Mouse (Mus musculus): ENCODE results near the gene Traf3ip3. TPM values are rescaled to one million over a fixed set of nuclear protein-coding genes. Genes with fewer than 3 reads are reported as not detected.
A peak's percentile ranks its signal among the peaks of the same experiment; 100 is the strongest.

Gene Traf3ip3
- polyA plus RNA-seq, 1 experiment, result 11.5 TPM

DNA sequence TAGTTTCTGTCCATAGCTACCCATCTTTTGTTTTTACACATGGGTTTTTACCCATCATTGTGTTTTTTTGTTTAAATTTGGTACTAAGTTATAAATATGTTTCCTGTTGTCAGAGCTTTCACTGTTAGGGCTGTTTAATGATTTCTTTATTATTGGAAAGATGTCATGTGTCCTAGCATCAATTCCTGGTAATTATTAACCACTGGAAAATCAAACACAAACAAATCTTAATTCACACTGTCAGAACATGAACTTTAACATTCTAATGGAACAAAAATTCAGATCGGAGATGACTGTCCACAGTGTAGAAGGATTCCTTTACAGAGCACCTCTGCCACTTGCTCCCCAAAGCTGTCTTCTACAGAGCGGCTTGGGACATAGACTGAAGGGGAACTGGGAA is 3.9 kb upstream of the Traf3ip3 start:
- no peak for TF ChIP-seq POLR2A (IDR thresholded peaks at IDR 0.05; ENCODE audit: insufficient read length, low read depth)
- TF ChIP-seq REST (IDR thresholded peaks at IDR 0.05; ENCODE audit: insufficient read depth, insufficient read length), result no peak
- TF ChIP-seq USF1 (IDR thresholded peaks at IDR 0.05; ENCODE audit: low read depth), result no peak
- TF ChIP-seq SRF (IDR thresholded peaks at IDR 0.05; ENCODE audit: control insufficient read depth, insufficient read length, low read depth), result no peak
- TF ChIP-seq POLR2AphosphoS2 (IDR thresholded peaks at IDR 0.05; ENCODE audit: insufficient read length, low read depth), result no peak
- no peak for TF ChIP-seq E2F4 (IDR thresholded peaks at IDR 0.05; ENCODE audit: insufficient read depth)
- TF ChIP-seq MAX (IDR thresholded peaks at IDR 0.05; ENCODE audit: low read depth), result no peak
- no peak overlapping the region for H3K4me2 ChIP-seq (ENCODE audit: low read depth)
- no peaks in the 10 kb centered on the region for H3K79me2 ChIP-seq (ENCODE audit: control insufficient read depth, insufficient read depth)
- no peak overlapping the region for H3ac ChIP-seq (ENCODE audit: control insufficient read depth, insufficient read length)
- H3K27me3 ChIP-seq (ENCODE audit: control insufficient read depth, insufficient read depth, insufficient read length), result no peaks in the 10 kb centered on the region
- H3K36me3 ChIP-seq (ENCODE audit: control insufficient read depth, insufficient read depth), result no peaks in the 10 kb centered on the region
- no peak overlapping the region for H3K4me3 ChIP-seq

DNA sequence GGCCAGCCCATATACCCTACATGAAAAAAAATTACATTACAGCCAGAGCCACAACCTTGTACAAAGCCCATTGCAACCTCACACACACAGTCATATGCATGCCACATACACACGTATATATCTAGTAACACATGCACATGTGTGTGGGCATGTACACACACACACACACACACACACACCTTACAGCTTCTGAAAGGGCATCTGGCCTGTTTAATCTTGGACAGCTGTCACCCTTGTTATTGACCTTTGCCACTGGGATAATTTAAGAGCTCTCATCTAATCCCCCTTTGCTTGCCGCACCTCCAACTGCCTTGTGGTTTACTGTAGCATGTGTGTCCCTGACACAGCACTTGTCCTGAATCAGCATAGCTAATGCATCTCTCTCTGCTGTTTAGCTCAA is 2.3 kb upstream of the Traf3ip3 start:
- no peak overlapping the region for H3K4me2 ChIP-seq (ENCODE audit: low read depth)
- H3K36me3 ChIP-seq (ENCODE audit: control insufficient read depth, insufficient read depth), result no peaks in the 10 kb centered on the region
- no peak overlapping the region for H3ac ChIP-seq (ENCODE audit: control insufficient read depth, insufficient read length)
- H3K79me2 ChIP-seq (ENCODE audit: control insufficient read depth, insufficient read depth), result no peaks in the 10 kb centered on the region
- no peak overlapping the region for H3K4me3 ChIP-seq
- no peaks in the 10 kb centered on the region for H3K27me3 ChIP-seq (ENCODE audit: control insufficient read depth, insufficient read depth, insufficient read length)
- peak; percentile 53 to 81 (median 63) for TF ChIP-seq MYOD1 (IDR thresholded peaks at IDR 0.05; ENCODE audit: control insufficient read depth in 1 of 3, insufficient read length in 2 of 3, low read depth in 2 of 3)
- TF ChIP-seq REST (IDR thresholded peaks at IDR 0.05; ENCODE audit: insufficient read depth, insufficient read length), result no peak
- peak; percentile 86 for TF ChIP-seq TCF12 (IDR thresholded peaks at IDR 0.05; ENCODE audit: insufficient read depth, poor library complexity, severe bottlenecking)
- peak in 2 of 3 experiments; percentile 68 to 90 for TF ChIP-seq MYOG (IDR thresholded peaks at IDR 0.05; ENCODE audit: control insufficient read depth in 1 of 3, insufficient read depth in 1 of 3, insufficient read length in 2 of 3, low read depth in 2 of 3)
- TF ChIP-seq E2F4 (IDR thresholded peaks at IDR 0.05; ENCODE audit: insufficient read depth), result no peak
- TF ChIP-seq TCF3 (IDR thresholded peaks at IDR 0.05; ENCODE audit: insufficient read length, low read depth), result peak; percentile 32
- TF ChIP-seq MAX (IDR thresholded peaks at IDR 0.05; ENCODE audit: low read depth), result no peak
- TF ChIP-seq CEBPB (IDR thresholded peaks at IDR 0.05; ENCODE audit: insufficient read depth, poor library complexity, severe bottlenecking), result no peak

DNA sequence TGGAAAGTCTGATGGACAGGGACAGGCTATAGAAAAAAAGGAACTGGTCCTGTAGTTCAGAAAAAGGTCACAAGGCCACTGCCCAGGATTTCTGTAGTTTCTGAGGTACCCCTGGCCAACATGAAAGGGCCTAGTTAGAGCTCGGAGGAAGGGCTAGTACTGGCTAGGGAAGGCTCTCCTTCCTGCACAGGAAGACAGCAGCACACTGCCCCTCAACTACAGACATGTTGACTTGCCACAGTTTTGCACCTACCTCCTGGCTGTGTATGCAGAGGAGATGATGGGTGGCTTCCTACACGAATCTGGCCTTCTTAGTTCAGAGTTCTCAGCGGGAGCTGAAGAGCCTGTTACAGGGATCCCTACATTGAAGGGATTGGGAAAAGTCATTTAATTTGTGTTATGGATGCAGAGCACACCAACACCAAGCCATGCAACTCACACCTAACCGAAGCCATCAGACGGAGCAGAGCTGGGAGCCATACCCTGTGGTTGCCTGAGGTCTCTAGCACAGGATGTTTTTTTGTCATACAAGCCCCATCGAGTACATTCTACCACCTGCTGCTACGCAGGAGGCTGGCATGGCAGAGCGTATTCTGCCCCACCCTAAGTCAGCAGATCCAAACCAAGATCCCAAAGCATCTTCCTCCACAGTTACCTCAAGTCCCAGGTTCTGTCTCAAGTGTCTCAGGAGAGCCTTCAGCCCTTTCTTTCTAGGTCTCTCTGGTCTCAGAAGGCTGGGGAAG is 692 bp downstream of the Traf3ip3 start:
- H3ac ChIP-seq (ENCODE audit: control insufficient read depth, insufficient read length), result no peak overlapping the region
- no peaks in the 10 kb centered on the region for H3K36me3 ChIP-seq (ENCODE audit: control insufficient read depth, insufficient read depth)
- no peaks in the 10 kb centered on the region for H3K79me2 ChIP-seq (ENCODE audit: control insufficient read depth, insufficient read depth)
- H3K4me2 ChIP-seq (ENCODE audit: low read depth), result no peak overlapping the region
- H3K27me3 ChIP-seq (ENCODE audit: control insufficient read depth, insufficient read depth, insufficient read length), result no peaks in the 10 kb centered on the region
- TF ChIP-seq E2F4 (IDR thresholded peaks at IDR 0.05; ENCODE audit: insufficient read depth) (no peak), TCF12 (IDR thresholded peaks at IDR 0.05; ENCODE audit: insufficient read depth, poor library complexity, severe bottlenecking) (no peak), TCF3 (IDR thresholded peaks at IDR 0.05; ENCODE audit: insufficient read length, low read depth) (no peak), MYOG (IDR thresholded peaks at IDR 0.05; ENCODE audit: control insufficient read depth in 1 of 3, insufficient read depth in 1 of 3, insufficient read length in 2 of 3, low read depth in 2 of 3) (no peak), SRF (IDR thresholded peaks at IDR 0.05; ENCODE audit: control insufficient read depth, insufficient read length, low read depth) (no peak), POLR2A (IDR thresholded peaks at IDR 0.05; ENCODE audit: insufficient read length, low read depth) (no peak), USF1 (IDR thresholded peaks at IDR 0.05; ENCODE audit: low read depth) (no peak), REST (IDR thresholded peaks at IDR 0.05; ENCODE audit: insufficient read depth, insufficient read length) (no peak), MYOD1 (IDR thresholded peaks at IDR 0.05; ENCODE audit: control insufficient read depth in 1 of 3, insufficient read length in 2 of 3, low read depth in 2 of 3) (no peak), MAX (IDR thresholded peaks at IDR 0.05; ENCODE audit: low read depth) (no peak), CEBPB (IDR thresholded peaks at IDR 0.05; ENCODE audit: insufficient read depth, poor library complexity, severe bottlenecking) (no peak)
- H3K4me3 ChIP-seq, result no peak overlapping the region

DNA sequence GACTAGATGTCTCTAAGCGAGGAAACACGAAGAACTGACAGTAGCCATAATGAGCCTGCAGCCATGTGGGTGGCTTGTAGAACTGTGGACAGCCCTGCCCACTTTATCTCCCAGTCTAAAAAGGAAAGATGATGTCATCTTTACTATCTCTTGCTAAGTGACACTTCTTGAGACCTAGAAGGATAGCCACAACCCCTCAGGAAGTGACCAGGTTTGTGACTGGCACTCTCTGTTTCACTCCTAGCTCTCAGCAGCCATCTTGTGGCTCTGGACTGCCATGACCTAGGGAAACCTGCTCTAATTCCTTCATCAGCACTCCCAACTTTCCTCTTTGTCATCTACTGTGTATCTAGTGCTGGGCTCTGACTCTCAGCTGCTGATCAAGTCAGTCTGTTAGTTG is 3.2 kb downstream of the Traf3ip3 start:
- H3K27me3 ChIP-seq (ENCODE audit: control insufficient read depth, insufficient read depth, insufficient read length), result no peaks in the 10 kb centered on the region
- no peaks in the 10 kb centered on the region for H3K36me3 ChIP-seq (ENCODE audit: control insufficient read depth, insufficient read depth)
- H3K4me2 ChIP-seq (ENCODE audit: low read depth), result peak overlapping the region; percentile 61
- TF ChIP-seq SRF (IDR thresholded peaks at IDR 0.05; ENCODE audit: control insufficient read depth, insufficient read length, low read depth), result no peak
- TF ChIP-seq CEBPB (IDR thresholded peaks at IDR 0.05; ENCODE audit: insufficient read depth, poor library complexity, severe bottlenecking), result no peak
- TF ChIP-seq USF1 (IDR thresholded peaks at IDR 0.05; ENCODE audit: low read depth), result no peak
- TF ChIP-seq POLR2AphosphoS2 (IDR thresholded peaks at IDR 0.05; ENCODE audit: insufficient read length, low read depth), result no peak
- no peak for TF ChIP-seq REST (IDR thresholded peaks at IDR 0.05; ENCODE audit: insufficient read depth, insufficient read length)
- no peak for TF ChIP-seq MYOG (IDR thresholded peaks at IDR 0.05; ENCODE audit: control insufficient read depth in 1 of 3, insufficient read depth in 1 of 3, insufficient read length in 2 of 3, low read depth in 2 of 3)
- no peak for TF ChIP-seq MYOD1 (IDR thresholded peaks at IDR 0.05; ENCODE audit: control insufficient read depth in 1 of 3, insufficient read length in 2 of 3, low read depth in 2 of 3)
- no peak for TF ChIP-seq MAX (IDR thresholded peaks at IDR 0.05; ENCODE audit: low read depth)
- no peak for TF ChIP-seq E2F4 (IDR thresholded peaks at IDR 0.05; ENCODE audit: insufficient read depth)
- no peak for TF ChIP-seq TCF12 (IDR thresholded peaks at IDR 0.05; ENCODE audit: insufficient read depth, poor library complexity, severe bottlenecking)
- TF ChIP-seq POLR2A (IDR thresholded peaks at IDR 0.05; ENCODE audit: insufficient read length, low read depth), result no peak
- no peak for TF ChIP-seq TCF3 (IDR thresholded peaks at IDR 0.05; ENCODE audit: insufficient read length, low read depth)
- no peak overlapping the region for H3ac ChIP-seq (ENCODE audit: control insufficient read depth, insufficient read length)
- H3K79me2 ChIP-seq (ENCODE audit: control insufficient read depth, insufficient read depth), result no peaks in the 10 kb centered on the region
- peak overlapping the region; percentile 3 for H3K4me3 ChIP-seq

All from myocyte (in vitro differentiated cells).